Mouse (Mus musculus): ENCODE data around the gene Oprl1. TPM values are rescaled to one million over a fixed set of nuclear protein-coding genes. Genes with fewer than 3 reads are reported as not detected.

The Oprl1 gene
- polyA plus RNA-seq (2015; fragmentation: Illumina TruSeq; extraction: RNeasy Lipid Tissue Mini Kit (QIAGEN cat#74804); ENCODE audit: insufficient read depth, low read depth, low replicate concordance) = not detected

DNA sequence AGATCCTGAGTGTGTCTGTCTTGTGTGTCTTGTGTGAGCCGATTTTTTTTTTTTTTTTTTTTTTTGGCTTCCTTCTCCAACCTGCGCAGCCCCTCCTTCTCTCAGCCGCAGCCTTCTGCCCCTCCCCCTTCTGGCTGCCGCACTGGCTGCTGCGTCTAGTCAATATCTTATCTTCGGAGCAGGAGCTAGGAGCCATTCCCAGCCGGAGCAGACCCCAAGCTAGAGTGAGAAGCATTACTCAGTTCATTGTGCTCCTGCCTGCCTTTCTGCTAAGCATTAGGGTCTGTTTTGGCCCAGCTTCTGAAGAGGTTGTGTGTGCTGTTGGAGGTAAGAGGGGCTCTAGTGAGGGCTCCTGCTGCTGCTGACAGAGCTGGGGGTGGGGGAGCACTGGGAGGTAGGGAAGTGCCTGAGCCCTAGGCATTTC is at the start of gene Oprl1:
Gene Oprl1, plus strand, starts transcription at position 114 of the 424 bp plus-strand sequence.

DNA sequence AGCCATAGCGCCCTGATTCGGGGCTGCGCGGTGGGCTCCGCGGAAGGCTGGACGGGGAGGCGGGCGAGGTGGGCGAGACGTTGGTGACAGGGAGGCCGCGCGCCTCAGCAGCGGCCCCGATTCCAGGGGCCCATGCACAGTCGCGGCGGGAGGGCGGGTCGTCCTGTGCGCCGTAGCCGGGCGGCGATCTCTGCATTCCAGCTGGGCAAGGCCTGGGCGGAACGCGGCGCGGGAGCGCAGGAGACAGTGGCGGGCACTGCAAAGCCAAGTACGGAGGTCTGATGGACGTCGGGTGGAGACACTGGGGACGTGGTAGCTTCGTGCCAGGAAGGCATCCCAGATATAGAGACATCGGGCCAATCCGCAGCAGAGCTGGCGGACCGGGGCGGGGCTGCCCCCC is 43.5 kb upstream of the Oprl1 start, which contains the start of gene Sox18:
Gene Sox18, minus strand, starts transcription at position 315 of the 400 bp plus-strand sequence.

DNA sequence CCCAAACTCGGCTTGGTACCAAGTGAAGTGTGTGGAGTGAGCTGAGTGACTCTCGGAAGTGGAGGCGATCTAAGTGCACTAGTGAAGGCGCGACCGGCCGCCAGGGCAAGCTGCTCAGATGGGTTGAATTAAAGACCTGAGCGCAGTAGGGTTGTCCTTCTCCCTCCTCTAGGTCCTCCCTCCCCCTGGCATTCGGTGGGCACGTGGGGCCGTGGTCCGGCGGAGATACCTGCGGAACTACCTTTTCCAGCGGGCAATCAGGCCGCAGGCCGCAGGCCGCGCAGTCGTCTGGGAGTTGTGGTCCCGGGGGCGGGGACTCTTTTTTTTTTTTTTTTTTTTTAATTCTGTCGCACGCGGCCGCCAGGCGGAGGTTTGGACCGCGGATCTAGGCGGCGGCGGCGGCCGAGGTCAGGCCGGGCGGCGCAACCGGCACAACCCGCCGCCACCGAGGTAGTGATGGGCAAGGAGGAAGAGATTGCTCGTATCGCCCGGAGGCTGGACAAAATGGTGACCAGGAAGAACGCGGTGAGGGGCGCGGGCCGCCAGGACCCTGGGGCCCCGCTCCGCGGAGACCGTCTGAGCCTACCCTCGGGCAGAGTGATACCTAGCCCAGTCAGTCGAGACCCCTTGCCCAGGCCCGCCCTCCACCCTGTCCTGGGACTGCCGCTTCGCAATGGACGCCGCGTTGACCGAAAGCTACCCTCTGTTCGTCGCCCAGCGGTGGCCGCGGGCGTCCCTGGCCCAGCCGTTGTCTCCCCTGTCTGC is 34.7 kb upstream of the Oprl1 start, which contains the start of gene Tcea2:
Gene Tcea2, plus strand, starts transcription at position 360 of the 765 bp plus-strand sequence.

DNA sequence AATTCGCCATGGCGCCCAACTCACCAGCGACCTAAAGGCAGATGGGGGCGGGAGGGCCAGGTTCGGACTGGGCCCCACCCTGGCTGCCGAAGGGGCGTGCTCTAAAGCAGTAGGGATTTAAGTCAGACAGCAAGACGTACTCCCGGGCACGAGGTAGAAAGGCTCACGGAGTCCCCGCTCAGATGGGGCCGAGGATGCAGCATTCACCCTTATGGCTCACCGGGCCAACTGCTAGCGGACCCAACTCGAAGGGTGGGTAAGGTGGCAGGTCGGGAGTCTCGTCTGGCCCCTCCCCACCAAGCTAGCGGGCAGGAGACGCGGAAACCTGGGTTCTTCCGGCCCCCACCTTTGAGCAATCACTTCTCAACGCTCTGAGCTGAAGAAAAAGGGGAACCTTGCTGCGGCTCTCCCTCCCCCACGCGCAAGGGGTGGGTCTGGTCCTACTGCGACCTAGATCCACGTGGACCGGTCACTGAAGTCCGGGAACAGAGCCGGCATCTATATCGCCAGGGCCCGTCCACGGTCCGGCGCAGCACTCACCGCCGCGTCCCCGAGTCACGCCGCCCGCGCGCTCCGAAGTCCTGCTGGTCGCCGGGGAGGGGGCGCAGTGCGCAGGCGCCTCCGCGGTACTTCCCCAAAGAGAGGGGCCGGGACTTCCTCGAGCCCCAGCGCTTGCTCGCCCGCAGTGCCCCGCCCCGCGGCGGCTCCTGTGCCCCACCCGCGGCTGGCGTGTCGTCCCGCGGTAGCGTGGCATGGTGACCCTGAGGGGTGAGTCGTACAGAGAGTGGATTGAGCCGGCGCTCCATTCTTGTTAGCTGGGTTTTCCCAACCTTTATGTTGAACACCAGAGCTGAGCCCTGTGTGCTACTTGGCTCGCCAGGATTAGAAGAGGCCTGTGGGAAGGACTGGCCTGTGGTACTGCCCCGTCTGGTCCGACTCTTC is 21.2 kb upstream of the Oprl1 start, which contains the start of gene Rgs19:
Gene Rgs19, minus strand, starts transcription at position 639 of the 942 bp plus-strand sequence.

DNA sequence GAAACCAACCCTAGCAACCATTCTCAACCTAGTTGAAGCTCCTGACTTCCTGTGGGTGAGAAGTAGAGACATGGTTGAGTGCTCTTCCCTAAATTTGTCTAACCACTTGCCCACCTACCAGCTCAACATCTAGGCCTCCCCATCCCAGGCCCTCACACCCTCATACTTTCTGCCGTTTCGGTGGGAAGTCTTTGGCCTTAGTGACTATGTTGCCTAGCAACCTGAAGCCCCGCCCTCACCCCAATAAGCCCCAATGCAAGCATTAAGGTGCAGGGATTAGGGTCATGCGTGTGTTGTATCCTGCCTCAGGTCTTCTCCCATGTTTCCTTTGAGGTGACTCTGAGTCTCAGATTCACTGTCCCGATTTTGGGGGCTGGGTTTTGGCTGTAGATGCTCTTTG is 16.6 kb upstream of the Oprl1 start, which contains the start of gene Lkaaear1:
Gene Lkaaear1, minus strand, starts transcription at position 202 of the 400 bp plus-strand sequence.

DNA sequence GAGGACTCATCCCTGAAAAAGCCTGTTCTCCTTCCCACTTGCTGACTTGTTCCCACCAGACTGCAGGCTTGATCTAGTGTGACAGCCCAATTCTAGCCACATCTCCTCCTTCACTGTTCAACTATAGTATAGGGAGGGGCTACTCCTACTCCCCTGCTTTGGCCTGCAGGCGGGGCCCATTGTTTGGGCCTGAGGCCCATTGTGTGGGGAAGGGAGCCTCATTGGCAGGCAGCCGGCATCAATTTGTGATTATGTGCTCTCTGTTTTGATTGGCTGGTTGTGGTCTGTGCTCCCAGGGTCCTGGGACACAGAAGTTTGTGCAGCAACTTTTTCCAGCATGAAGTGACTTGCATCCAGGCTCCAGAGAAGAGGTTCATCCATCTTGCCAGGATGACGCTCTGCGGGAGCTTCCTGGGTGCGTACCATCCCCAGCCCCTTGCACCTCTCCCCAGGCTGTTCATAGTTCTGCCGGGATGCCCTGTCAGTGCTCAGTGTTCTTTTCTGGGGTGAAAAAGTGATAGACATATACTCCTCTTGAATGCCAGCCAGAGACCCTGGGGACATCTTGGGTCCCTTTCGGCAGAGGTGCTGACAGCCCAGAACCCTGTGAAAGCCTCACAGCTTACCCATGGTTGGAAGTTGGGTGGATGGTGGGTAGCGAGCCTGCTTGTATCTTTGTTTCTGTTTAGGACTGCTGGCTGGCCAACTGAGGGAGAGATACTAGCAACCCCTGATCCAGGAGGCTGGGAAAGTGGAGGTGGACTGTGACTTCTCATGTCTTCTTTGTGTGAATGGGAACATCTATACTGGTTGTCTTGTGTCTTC is 48.4 kb downstream of the Oprl1 start, which contains the start of gene Myt1:
Gene Myt1, plus strand, starts transcription at position 327 of the 825 bp plus-strand sequence.

Other genes starting within 250 kb of the Oprl1 start
- not detected for gene Abhd16b, start 221.8 kb upstream of the Oprl1 start, polyA plus RNA-seq (2015; fragmentation: Illumina TruSeq; extraction: RNeasy Lipid Tissue Mini Kit (QIAGEN cat#74804); ENCODE audit: insufficient read depth, low read depth, low replicate concordance)
- 18.3 TPM for gene Tpd52l2, start 217.9 kb upstream of the Oprl1 start, polyA plus RNA-seq (2015; fragmentation: Illumina TruSeq; extraction: RNeasy Lipid Tissue Mini Kit (QIAGEN cat#74804); ENCODE audit: insufficient read depth, low read depth, low replicate concordance)
- 9.5 TPM for gene Dnajc5, start 194.5 kb upstream of the Oprl1 start, polyA plus RNA-seq (2015; fragmentation: Illumina TruSeq; extraction: RNeasy Lipid Tissue Mini Kit (QIAGEN cat#74804); ENCODE audit: insufficient read depth, low read depth, low replicate concordance)
- 29.9 TPM for gene Uckl1, start 130.1 kb upstream of the Oprl1 start, polyA plus RNA-seq (2015; fragmentation: Illumina TruSeq; extraction: RNeasy Lipid Tissue Mini Kit (QIAGEN cat#74804); ENCODE audit: insufficient read depth, low read depth, low replicate concordance)
- gene Prpf6, start 123.1 kb upstream of the Oprl1 start, polyA plus RNA-seq (2015; fragmentation: Illumina TruSeq; extraction: RNeasy Lipid Tissue Mini Kit (QIAGEN cat#74804); ENCODE audit: insufficient read depth, low read depth, low replicate concordance) = 10.1 TPM
- 8.9 TPM for gene Zfp512b, start 122.2 kb upstream of the Oprl1 start, polyA plus RNA-seq (2015; fragmentation: Illumina TruSeq; extraction: RNeasy Lipid Tissue Mini Kit (QIAGEN cat#74804); ENCODE audit: insufficient read depth, low read depth, low replicate concordance)
- gene Samd10, start 115.8 kb upstream of the Oprl1 start, polyA plus RNA-seq (2015; fragmentation: Illumina TruSeq; extraction: RNeasy Lipid Tissue Mini Kit (QIAGEN cat#74804); ENCODE audit: insufficient read depth, low read depth, low replicate concordance) = 6.7 TPM
- gene Gm29797, start 58.0 kb upstream of the Oprl1 start, polyA plus RNA-seq (2015; fragmentation: Illumina TruSeq; extraction: RNeasy Lipid Tissue Mini Kit (QIAGEN cat#74804); ENCODE audit: insufficient read depth, low read depth, low replicate concordance) = not detected
- 31.8 TPM for gene Sox18, start 43.4 kb upstream of the Oprl1 start, polyA plus RNA-seq (2015; fragmentation: Illumina TruSeq; extraction: RNeasy Lipid Tissue Mini Kit (QIAGEN cat#74804); ENCODE audit: insufficient read depth, low read depth, low replicate concordance)
- gene Tcea2, start 34.7 kb upstream of the Oprl1 start, polyA plus RNA-seq (2015; fragmentation: Illumina TruSeq; extraction: RNeasy Lipid Tissue Mini Kit (QIAGEN cat#74804); ENCODE audit: insufficient read depth, low read depth, low replicate concordance) = 4.0 TPM
- 7.0 TPM for gene Rgs19, start 21.0 kb upstream of the Oprl1 start, polyA plus RNA-seq (2015; fragmentation: Illumina TruSeq; extraction: RNeasy Lipid Tissue Mini Kit (QIAGEN cat#74804); ENCODE audit: insufficient read depth, low read depth, low replicate concordance)
- not detected for gene Lkaaear1, start 16.6 kb upstream of the Oprl1 start, polyA plus RNA-seq (2015; fragmentation: Illumina TruSeq; extraction: RNeasy Lipid Tissue Mini Kit (QIAGEN cat#74804); ENCODE audit: insufficient read depth, low read depth, low replicate concordance)
- gene Myt1, start 48.3 kb downstream of the Oprl1 start, polyA plus RNA-seq (2015; fragmentation: Illumina TruSeq; extraction: RNeasy Lipid Tissue Mini Kit (QIAGEN cat#74804); ENCODE audit: insufficient read depth, low read depth, low replicate concordance) = 2.8 TPM
- 7.1 TPM for gene Pcmtd2, start 122.8 kb downstream of the Oprl1 start, polyA plus RNA-seq (2015; fragmentation: Illumina TruSeq; extraction: RNeasy Lipid Tissue Mini Kit (QIAGEN cat#74804); ENCODE audit: insufficient read depth, low read depth, low replicate concordance)
- 12.5 TPM for gene Polr3k, start 149.3 kb downstream of the Oprl1 start, polyA plus RNA-seq (2015; fragmentation: Illumina TruSeq; extraction: RNeasy Lipid Tissue Mini Kit (QIAGEN cat#74804); ENCODE audit: insufficient read depth, low read depth, low replicate concordance)